Mouse (Mus musculus) lung, postnatal 0 days (tissue): ENCODE results near the gene Cmas. TPM values are rescaled to one million over a fixed set of nuclear protein-coding genes. Genes with fewer than 3 reads are reported as not detected.

ENCODE experiments used
- ATAC-seq: fragments of 200-750 bp; cut with Nextera tagmentation; 2 replicates; pipeline ENCODE4 v1.8.0; 2017; ENCODE audit warnings: moderate library complexity
- DNase-seq: peaks from one replicate; pipeline ENCODE4 v3.0.0-alpha.2; 2016; ENCODE audit warnings: low spot score
- H3K27ac ChIP-seq: fragments of 300-500 bp; sonication (generic); 2 replicates; pipeline ENCODE4 v1.5.1; 2014; ENCODE audit warnings: antibody characterized with exemption, mild to moderate bottlenecking, low read length, mixed read lengths
- H3K27me3 ChIP-seq: fragments of 300-500 bp; sonication (generic); replicated peaks from 2 replicates; pipeline ENCODE4 v1.6.1; 2014; ENCODE audit warnings: low read length, mixed read lengths; ENCODE audit not compliant: insufficient read depth
- H3K36me3 ChIP-seq: fragments of 300-500 bp; sonication (generic); 2 replicates; pipeline ENCODE4 v1.6.1; 2014; ENCODE audit warnings: low read length, mixed read lengths; ENCODE audit not compliant: insufficient read depth
- H3K4me1 ChIP-seq: fragments of 300-500 bp; sonication (generic); 2 replicates; pipeline ENCODE4 v1.6.1; 2014; ENCODE audit warnings: antibody characterized with exemption, low read depth, low read length, mixed read lengths; ENCODE audit not compliant: insufficient read depth
- H3K4me2 ChIP-seq: fragments of 300-500 bp; sonication (generic); replicated peaks from 2 replicates; pipeline ENCODE4 v1.6.1; 2014; ENCODE audit warnings: low read depth, mild to moderate bottlenecking, low read length, moderate library complexity, mixed read lengths
- H3K4me3 ChIP-seq: fragments of 300-500 bp; sonication (generic); 2 replicates; pipeline ENCODE4 v1.5.1; 2014; ENCODE audit warnings: low read depth, low read length
- H3K9ac ChIP-seq: fragments of 300-500 bp; sonication (generic); replicated peaks from 2 replicates; pipeline ENCODE4 v1.6.1; 2014; ENCODE audit warnings: low read depth, mild to moderate bottlenecking
- H3K9me3 ChIP-seq: fragments of 300-500 bp; sonication (generic); 2 replicates; pipeline ENCODE4 v1.6.1; 2016; ENCODE audit warnings: low read length, mixed read lengths
- CTCF ChIP-seq: IDR thresholded peaks from 2 replicates; pipeline ENCODE4 v1.5.1; 2016; ENCODE audit warnings: antibody characterized with exemption, mild to moderate bottlenecking
- EP300 ChIP-seq: IDR thresholded peaks from 2 replicates; pipeline ENCODE4 v1.6.1; 2016; ENCODE audit warnings: antibody characterized with exemption, mild to moderate bottlenecking, control low read depth
- WGBS: fragments of 180-500 bp; shearing (Covaris S2); extraction: QIAGEN DNeasy Blood & Tissue Kit; methylation state at CpG from one replicate; pipeline ENCODE4 v1.1.7; 2014; 5-methylcytosine and 5-hydroxymethylcytosine counted together
- polyA plus RNA-seq: library from polyadenylated mRNA; unstranded; fragments of >200 nt; fragmentation: Nextera tagmentation; extraction: Ambion mirVana; gene quantifications from 2 replicates; pipeline ENCODE4 v1.2.1, GENCODE M21; 2015

Gene Cmas
- polyA plus RNA-seq, 1 experiment from 2014 or later: 53.5 TPM

- DNase-seq (no peak), ATAC-seq (no peak)
- H3K27ac ChIP-seq: no peak within 1 kb of the TSS
- no peaks in the 10 kb centered on the region for H3K27me3 ChIP-seq
- no peak within 1 kb of the TSS for H3K4me2 ChIP-seq
- H3K9me3 ChIP-seq: no peaks in the 10 kb centered on the region
- no peaks in the 10 kb centered on the region for H3K36me3 ChIP-seq
- no peak within 1 kb of the TSS for H3K4me3 ChIP-seq
- H3K4me1 ChIP-seq: no peaks in the 10 kb centered on the region
- TF ChIP-seq EP300 (no peak), CTCF (no peak)
- H3K9ac ChIP-seq: no peak within 1 kb of the TSS
Measured at GRCm38 (mm10) chr6:142804402-142804801, 47.9 kb downstream of the Cmas start, which contains the start of gene Sult6b2. Gene Sult6b2, minus strand, starts transcription at chr6:142804502.

- Histone ChIP-seq H3K4me2 (no peak overlapping the region), H3K36me3 (no peaks in the 10 kb centered on the region), H3K4me3 (no peak overlapping the region), H3K9me3 (no peaks in the 10 kb centered on the region), H3K4me1 (no peaks in the 10 kb centered on the region), H3K27me3 (no peaks in the 10 kb centered on the region), H3K27ac (no peak overlapping the region), H3K9ac (no peak overlapping the region)
- WGBS: 79% methylated on average over 4 of the region's 4 CpGs
- no peak for TF ChIP-seq CTCF
- no peak for TF ChIP-seq EP300
- ATAC-seq (no peak), DNase-seq (no peak)
Measured at GRCm38 (mm10) chr6:142806326-142806725, 49.8 kb downstream of the Cmas start.

- Histone ChIP-seq H3K9me3 (no peaks in the 10 kb centered on the region), H3K4me2 (no peak overlapping the region), H3K4me1 (no peaks in the 10 kb centered on the region), H3K27ac (no peak overlapping the region), H3K4me3 (no peak overlapping the region), H3K9ac (no peak overlapping the region), H3K27me3 (no peaks in the 10 kb centered on the region), H3K36me3 (no peaks in the 10 kb centered on the region)
- TF ChIP-seq CTCF (no peak), EP300 (no peak)
- 24% methylated on average over 6 of the region's 6 CpGs for WGBS
- DNase-seq: peak; percentile 32
- no peak for ATAC-seq
Measured at GRCm38 (mm10) chr6:142809373-142810098, 53.0 kb downstream of the Cmas start.

GRCm38 (mm10) chr6:142810239-142810638 lies 53.8 kb downstream of the Cmas start:
- no peaks in the 10 kb centered on the region for H3K27me3 ChIP-seq
- H3K4me1 ChIP-seq: no peaks in the 10 kb centered on the region
- no peak overlapping the region for H3K4me2 ChIP-seq
- H3K9me3 ChIP-seq: no peaks in the 10 kb centered on the region
- no peak for ATAC-seq
- no peak overlapping the region for H3K4me3 ChIP-seq
- H3K9ac ChIP-seq: no peak overlapping the region
- TF ChIP-seq CTCF (no peak), EP300 (no peak)
- no peak overlapping the region for H3K27ac ChIP-seq
- WGBS: 62% methylated on average over 6 of the region's 6 CpGs
- no peaks in the 10 kb centered on the region for H3K36me3 ChIP-seq
- no peak for DNase-seq

GRCm38 (mm10) chr6:142812969-142813368 lies 56.5 kb downstream of the Cmas start:
- no peak overlapping the region for H3K4me3 ChIP-seq
- WGBS: 81% methylated on average over 5 of the region's 5 CpGs
- no peak overlapping the region for H3K27ac ChIP-seq
- no peaks in the 10 kb centered on the region for H3K4me1 ChIP-seq
- no peak overlapping the region for H3K9ac ChIP-seq
- H3K36me3 ChIP-seq: no peaks in the 10 kb centered on the region
- no peak overlapping the region for H3K4me2 ChIP-seq
- TF ChIP-seq CTCF (no peak), EP300 (no peak)
- H3K27me3 ChIP-seq: no peaks in the 10 kb centered on the region
- DNase-seq: no peak
- ATAC-seq: no peak
- no peaks in the 10 kb centered on the region for H3K9me3 ChIP-seq

- no peaks in the 10 kb centered on the region for H3K27me3 ChIP-seq
- H3K9ac ChIP-seq: no peak overlapping the region
- no peaks in the 10 kb centered on the region for H3K9me3 ChIP-seq
- no peaks in the 10 kb centered on the region for H3K4me1 ChIP-seq
- peak overlapping the region; percentile 56; the same call in 1 of the 2 replicates for H3K4me2 ChIP-seq
- H3K27ac ChIP-seq: no peak overlapping the region
- no peak overlapping the region for H3K4me3 ChIP-seq
- no peak for ATAC-seq
- H3K36me3 ChIP-seq: no peaks in the 10 kb centered on the region
- TF ChIP-seq EP300: no peak
- no peak for TF ChIP-seq CTCF
- 52% methylated on average over 10 of the region's 10 CpGs for WGBS
- no peak for DNase-seq
Measured at GRCm38 (mm10) chr6:142814011-142814410, 57.5 kb downstream of the Cmas start.
